Mouse (Mus musculus) lung, adult 2 months (tissue): ENCODE data around the gene Six3. TPM values are rescaled to one million over a fixed set of nuclear protein-coding genes. Genes with fewer than 3 reads are reported as not detected.
A peak's percentile ranks its signal among the peaks of the same experiment; 100 is the strongest.

Experiments
- DNase-seq: peaks from one replicate; pipeline ENCODE4 v3.0.0; 2022
- H3K4me1 ChIP-seq: fragments of 200-500 bp; 2 replicates; pipeline ENCODE4 v1.6.1; 2011; ENCODE audit warnings: low read length; ENCODE audit not compliant: control insufficient read depth, insufficient read depth
- H3K4me3 ChIP-seq: fragments of 200-500 bp; replicated peaks from 2 replicates; pipeline ENCODE3; 2011; ENCODE audit warnings: low read depth, mild to moderate bottlenecking, control low read depth, low read length; ENCODE audit errors: extremely low read depth
- CTCF ChIP-seq: fragments of 200-500 bp; IDR thresholded peaks from 2 replicates; pipeline ENCODE4 v1.5.1; 2011; ENCODE audit warnings: mild to moderate bottlenecking, low read length, control low read depth; ENCODE audit not compliant: insufficient read depth
- POLR2A ChIP-seq: fragments of 200-500 bp; IDR thresholded peaks from 2 replicates; pipeline ENCODE4 v1.6.1; 2011; ENCODE audit warnings: low read depth, mild to moderate bottlenecking, control low read depth, low read length, borderline replicate concordance; ENCODE audit errors: extremely low read depth
- WGBS: fragments of 180-500 bp; shearing (Covaris S2); methylation state at CpG from one replicate; pipeline ENCODE4 v1.1.7; 2018; 5-methylcytosine and 5-hydroxymethylcytosine counted together
- polyA plus RNA-seq: library from polyadenylated mRNA; depleted of rRNA; stranded (reverse); fragments of >200 nt; gene quantifications from 2 replicates; pipeline ENCODE4 v1.2.3, GENCODE M21; 2012; rRNA removed

The Six3 gene
- polyA plus RNA-seq, 1 experiment = not detected

DNA sequence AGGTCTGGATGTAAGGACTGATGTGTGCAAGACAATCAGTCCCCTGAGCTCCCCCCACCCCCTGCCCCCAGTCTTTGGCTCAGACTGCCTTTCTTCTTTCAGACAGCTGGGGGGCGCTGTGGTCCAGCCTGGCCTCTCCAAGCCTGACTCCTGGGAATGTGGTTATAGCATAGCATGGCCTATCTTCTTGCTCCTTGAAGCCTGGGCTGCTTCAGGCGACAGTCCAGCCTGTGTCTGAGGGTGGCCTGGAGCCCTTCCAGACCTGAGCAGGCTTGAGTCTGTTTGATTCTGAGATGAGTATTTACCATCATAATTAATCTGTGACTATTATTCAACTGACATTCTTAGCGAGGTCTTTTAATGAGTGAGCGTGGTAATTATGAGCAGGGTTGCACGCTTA, 17.7 kb downstream of the Six3 start:
- WGBS = 56% methylated on average over 5 of the region's 5 CpGs

DNA sequence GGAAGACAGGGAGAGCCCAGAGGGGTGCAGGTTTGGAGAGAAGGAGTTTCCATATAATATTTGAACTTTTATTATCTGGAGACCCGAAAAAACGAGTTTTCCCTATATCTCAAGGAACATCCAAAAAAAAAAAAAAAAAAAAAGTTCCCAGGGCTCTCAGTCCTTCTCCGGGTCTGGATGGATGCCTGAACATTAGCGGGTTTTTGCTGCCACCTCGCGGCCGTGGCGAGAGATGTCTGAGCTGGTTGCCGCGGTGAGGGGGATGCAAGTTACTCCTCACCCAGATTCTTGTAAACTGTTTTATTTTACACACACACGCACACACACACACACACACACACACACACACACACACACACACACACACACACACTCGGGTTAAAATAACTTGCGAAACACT, 20.2 kb downstream of the Six3 start:
- H3K4me1 ChIP-seq = no peaks in the 10 kb centered on the region
- peak; percentile 69 for DNase-seq
- H3K4me3 ChIP-seq = no peak overlapping the region
- 2% methylated on average over 13 of the region's 13 CpGs for WGBS
- TF ChIP-seq CTCF (peak; percentile 76), POLR2A (no peak)

More for the DNA sequence above, 17.7 kb downstream of the Six3 start:
- no peak overlapping the region for H3K4me3 ChIP-seq
- no peaks in the 10 kb centered on the region for H3K4me1 ChIP-seq
- TF ChIP-seq POLR2A (no peak), CTCF (no peak)
- DNase-seq = no peak

DNA sequence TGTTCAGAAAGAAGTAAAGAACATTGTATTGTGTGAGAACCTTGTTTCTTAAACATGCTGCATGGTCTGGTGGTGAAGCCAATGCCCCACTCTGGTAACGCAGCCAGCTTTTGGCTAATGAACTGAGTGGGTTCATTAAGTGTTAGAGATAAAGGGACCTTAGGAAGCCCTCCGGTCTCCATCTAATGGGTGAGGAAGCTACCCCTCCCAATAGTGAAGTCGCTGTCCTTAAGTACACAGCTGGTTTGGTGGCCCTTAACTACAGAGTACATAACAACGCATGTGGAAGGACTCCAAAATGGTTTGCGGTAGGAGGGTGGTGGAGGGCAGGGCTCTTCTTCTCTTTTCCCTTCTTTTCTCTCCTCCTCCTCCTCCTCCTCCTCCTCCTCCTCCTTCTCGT, 24.5 kb downstream of the Six3 start:
- no peak for DNase-seq
- no peaks in the 10 kb centered on the region for H3K4me1 ChIP-seq
- WGBS = 42% methylated on average over 6 of the region's 6 CpGs
- no peak for TF ChIP-seq POLR2A
- no peak for TF ChIP-seq CTCF
- no peak overlapping the region for H3K4me3 ChIP-seq

DNA sequence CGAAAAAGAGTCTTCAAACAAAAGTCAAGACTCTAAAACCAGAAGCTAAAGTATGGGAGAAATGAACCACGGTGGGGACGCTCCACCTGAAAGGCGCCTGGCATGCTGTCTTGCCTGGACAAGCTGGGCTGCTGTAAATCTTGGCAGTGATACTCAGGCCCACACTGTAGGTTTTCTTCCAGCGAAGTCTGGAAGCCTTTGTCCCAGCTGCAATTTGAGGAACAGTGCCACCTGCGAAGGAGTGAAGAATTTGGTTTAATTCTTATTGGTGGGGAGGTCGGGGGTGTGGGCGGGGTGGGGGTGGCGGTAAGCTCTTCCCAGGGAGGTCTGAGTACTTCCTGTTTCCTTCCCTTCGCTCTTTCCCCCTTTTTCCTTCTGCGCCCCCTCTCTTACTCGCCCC, 31.9 kb downstream of the Six3 start:
- no peak for DNase-seq
- 15% methylated on average over 10 of the region's 12 CpGs for WGBS
- TF ChIP-seq CTCF = no peak
- no peak for TF ChIP-seq POLR2A

DNA sequence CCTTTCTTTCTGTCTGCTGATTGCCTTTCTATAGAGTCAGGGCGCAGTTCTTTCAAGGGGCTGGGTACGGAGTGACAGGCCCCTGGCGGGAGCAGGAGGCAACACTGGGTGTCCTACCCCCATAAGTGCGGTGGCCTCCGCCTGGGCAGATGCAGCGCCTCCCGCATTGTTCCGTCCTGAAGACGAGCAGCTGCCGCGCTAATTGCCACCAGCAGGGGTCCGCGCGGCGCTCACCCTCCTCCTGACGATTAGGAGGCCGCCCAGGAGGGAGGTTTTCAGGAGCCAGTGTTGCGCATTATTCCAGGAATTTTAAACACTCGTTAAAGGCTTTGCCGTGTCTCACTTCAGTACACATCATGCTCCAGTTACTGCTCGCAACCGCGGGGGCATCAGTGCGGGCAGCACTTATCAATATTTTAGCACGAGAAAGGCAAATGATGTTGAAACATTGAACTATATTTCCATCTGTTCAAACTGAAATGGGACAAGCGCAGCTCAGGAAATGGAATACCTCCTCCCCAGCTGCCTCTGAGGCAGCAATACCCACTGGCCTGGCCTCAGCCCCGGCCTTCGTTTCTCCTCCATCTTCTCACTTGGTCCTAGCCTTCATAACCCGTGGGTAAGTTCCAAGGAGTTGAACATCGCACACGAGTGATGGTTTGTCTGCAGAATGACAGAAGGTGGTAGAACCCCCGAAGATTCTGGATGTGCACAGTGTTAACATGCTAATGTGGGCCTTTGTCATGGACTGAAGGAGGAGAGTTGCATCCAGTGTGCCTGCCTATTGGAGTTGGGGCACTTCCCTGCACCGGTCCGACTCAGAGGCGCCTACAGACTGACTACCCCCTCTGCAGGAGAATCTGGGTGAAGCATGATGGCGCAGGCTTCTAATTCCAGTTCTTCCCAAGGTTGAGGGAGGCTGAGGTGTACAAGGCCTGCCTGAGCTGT, 32.6 kb downstream of the Six3 start:
- no peak for DNase-seq
- TF ChIP-seq POLR2A (no peak), CTCF (no peak)
- Histone ChIP-seq H3K4me1 (no peaks in the 10 kb centered on the region), H3K4me3 (no peak overlapping the region)
- WGBS = 6% methylated on average over 36 of the region's 36 CpGs

More for the DNA sequence above, 31.9 kb downstream of the Six3 start:
- Histone ChIP-seq H3K4me3 (no peak overlapping the region), H3K4me1 (no peaks in the 10 kb centered on the region)

DNA sequence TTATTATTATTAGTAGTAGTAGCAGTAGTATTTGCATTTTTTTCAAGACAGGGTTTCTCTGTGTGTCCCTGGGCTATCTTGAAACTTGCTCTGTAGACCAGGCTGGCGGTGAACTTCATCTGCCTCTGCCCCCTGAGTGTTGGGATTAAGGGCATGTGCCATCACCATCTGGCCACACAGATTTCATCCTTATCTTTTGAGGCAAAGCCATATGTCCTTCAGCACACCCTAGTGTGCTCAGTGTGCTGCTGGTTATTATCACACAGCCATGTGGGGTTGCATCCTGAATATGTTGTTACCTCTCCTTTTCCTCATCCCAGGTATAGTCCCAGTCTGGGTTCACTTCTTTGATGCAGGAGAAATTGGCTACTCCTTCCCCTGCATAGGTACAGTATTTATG, 46.6 kb downstream of the Six3 start:
- WGBS = 76% methylated on average over 1 of the region's 1 CpGs
- DNase-seq = no peak
- Histone ChIP-seq H3K4me3 (no peak overlapping the region), H3K4me1 (no peaks in the 10 kb centered on the region)
- TF ChIP-seq POLR2A (no peak), CTCF (no peak)

DNA sequence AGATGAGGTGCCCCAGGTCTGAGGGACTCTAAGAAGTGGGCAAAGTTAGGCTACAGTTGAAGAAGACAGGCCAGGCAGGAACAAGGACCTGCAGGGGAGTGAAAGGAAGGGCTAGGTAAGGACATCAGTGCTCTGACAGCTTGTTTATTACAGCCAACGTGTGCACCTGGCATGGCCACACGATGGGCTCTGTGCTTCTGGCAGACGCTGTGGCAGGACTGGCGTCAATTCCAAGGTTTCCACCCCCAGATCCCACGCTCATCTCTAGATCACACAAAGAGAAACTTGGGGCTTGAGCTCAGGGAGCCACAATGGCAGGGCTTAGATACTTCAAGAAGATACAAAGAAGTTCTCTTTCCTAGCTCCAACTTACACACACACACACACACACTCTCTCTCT, 48.1 kb downstream of the Six3 start:
- no peak for DNase-seq
- H3K4me1 ChIP-seq = no peaks in the 10 kb centered on the region
- TF ChIP-seq CTCF = no peak
- no peak for TF ChIP-seq POLR2A
- no peak overlapping the region for H3K4me3 ChIP-seq
- WGBS = 50% methylated on average over 5 of the region's 5 CpGs

DNA sequence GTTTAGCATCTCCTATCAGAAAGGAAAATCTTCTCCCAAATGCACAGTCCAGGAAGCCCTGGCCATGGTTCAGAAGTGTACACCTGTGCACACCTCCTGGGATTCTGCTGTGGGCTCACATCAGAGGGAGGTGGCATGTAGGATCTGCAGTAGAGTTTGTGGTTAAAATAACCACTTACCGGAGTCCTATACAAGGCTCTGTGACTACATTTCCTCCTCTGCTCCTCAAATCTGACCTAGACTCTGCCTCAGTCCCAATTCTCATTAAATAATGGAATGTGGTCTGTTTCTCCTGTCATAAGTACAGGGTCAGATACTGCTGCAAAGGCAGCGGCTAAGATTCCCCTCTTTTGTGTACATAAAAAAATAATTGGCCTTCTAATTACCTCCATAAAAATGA, 50.8 kb downstream of the Six3 start:
- no peaks in the 10 kb centered on the region for H3K4me1 ChIP-seq
- H3K4me3 ChIP-seq = no peak overlapping the region
- DNase-seq = no peak
- WGBS = 44% methylated on average over 2 of the region's 2 CpGs
- TF ChIP-seq CTCF = no peak
- TF ChIP-seq POLR2A = no peak

DNA sequence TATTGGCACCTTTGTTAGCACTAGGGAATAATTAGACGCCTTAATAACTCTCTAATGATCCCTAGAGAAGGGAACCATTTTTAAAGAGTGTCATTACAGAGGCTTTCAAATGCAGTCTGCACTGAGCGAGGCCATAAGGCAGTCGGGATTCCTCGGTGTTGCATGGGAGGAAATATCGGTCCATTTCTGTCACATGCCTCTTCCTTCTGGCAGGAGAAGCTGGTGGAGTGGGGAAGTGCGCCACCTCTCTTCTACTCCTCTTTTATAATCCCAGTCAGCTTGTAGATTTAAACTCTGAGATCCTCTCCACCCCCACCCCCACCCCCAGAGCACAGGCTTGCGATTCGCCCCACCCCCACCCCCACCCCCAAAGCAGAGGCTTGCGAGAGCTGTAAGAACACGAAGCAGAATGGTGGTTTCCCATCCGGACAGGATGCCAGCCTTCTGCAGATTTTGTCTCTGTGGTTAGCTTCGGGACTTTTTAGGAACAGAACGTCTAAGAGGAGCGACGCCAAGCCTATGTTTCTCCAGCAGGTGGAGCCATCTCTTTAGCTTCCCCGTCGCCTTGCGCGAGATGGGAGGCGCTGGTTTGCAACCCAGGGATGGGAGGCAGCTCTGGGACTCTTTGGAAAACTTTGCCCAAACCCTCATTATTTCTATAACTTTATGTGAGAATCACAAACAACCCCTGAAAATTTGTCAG, 51.4 kb downstream of the Six3 start:
- no peaks in the 10 kb centered on the region for H3K4me1 ChIP-seq
- DNase-seq = no peak
- 3% methylated on average over 20 of the region's 20 CpGs for WGBS
- TF ChIP-seq POLR2A (no peak), CTCF (peak; percentile 74)
- no peak overlapping the region for H3K4me3 ChIP-seq

Other genes starting within 250 kb of the Six3 start
- gene Six2, start 74.7 kb downstream of the Six3 start, polyA plus RNA-seq = 0.18 and 0.37 TPM in 2 replicates